Mouse (Mus musculus): ENCODE measurements around the gene Atxn7. TPM values are rescaled to one million over a fixed set of nuclear protein-coding genes. Genes with fewer than 3 reads are reported as not detected.
"Not testable (repeated sequence)": the region's sequence is repeated elsewhere in the genome, so short reads cannot be mapped to it uniquely, and the experiment has no call there.

Atxn7 gene
- 10 to 100 TPM; 16.7 to 17.9 TPM for total RNA-seq (2021)
- long read RNA-seq, experiment 1, partial matches to known transcripts = 2 of 3 reads
- long read RNA-seq, experiment 1, other reads (novel, unspliced or antisense) = 1 of 3 reads
- long read RNA-seq, experiment 2, partial matches to known transcripts = 2 of 6 reads
- long read RNA-seq, experiment 2, other reads (novel, unspliced or antisense) = 3 of 6 reads

- peak; percentile 60 to 66 for DNase-seq
- intact Hi-C loops (cut with DNase I) = loop anchor here (2.0 kb wide), 1 partner anchor 137 kb away; no protein-coding TSS in a partner anchor
Observed at GRCm38 (mm10) chr14:13961401-13962112, at the start of gene Atxn7, which contains the start of gene Thoc7. TSS of gene Atxn7 (plus strand) at chr14:13961440. TSS of gene Thoc7 (minus strand) at chr14:13961852.

- intact Hi-C loops (cut with DNase I) = loop anchor here (10.0 kb wide), 1 partner anchor 1340 kb away; no protein-coding TSS in a partner anchor
- DNase-seq = no peak
Observed at GRCm38 (mm10) chr14:13914387-13915082, 46.7 kb upstream of the Atxn7 start, which contains the start of gene Gm281. TSS of gene Gm281 (minus strand) at chr14:13914478.

- intact Hi-C loops (cut with DNase I) = loop anchor here (10.0 kb wide), 1 partner anchor 1340 kb away; no protein-coding TSS in a partner anchor
- no peak for DNase-seq
Observed at GRCm38 (mm10) chr14:13915207-13915606, 46.0 kb upstream of the Atxn7 start.

GRCm38 (mm10) chr14:13917208-13917607, 44.0 kb upstream of the Atxn7 start:
- no peak for DNase-seq
- intact Hi-C loops (cut with DNase I) = loop anchor here (1.0 to 10.0 kb wide), 2 partner anchors 561 to 1342 kb away; no protein-coding TSS in a partner anchor

GRCm38 (mm10) chr14:13917630-13918029, 43.6 kb upstream of the Atxn7 start:
- DNase-seq = peak; percentile 29 to 70
- intact Hi-C loops (cut with DNase I) = loop anchor here (1.0 to 10.0 kb wide), 2 partner anchors 561 to 1343 kb away; no protein-coding TSS in a partner anchor

- intact Hi-C loops (cut with DNase I) = no loop called here
- DNase-seq = no peak
Observed at GRCm38 (mm10) chr14:13933290-13934051, 27.8 kb upstream of the Atxn7 start.

GRCm38 (mm10) chr14:13934052-13934371, 27.2 kb upstream of the Atxn7 start:
- no peak for DNase-seq
- intact Hi-C loops (cut with DNase I) = no loop called here

- DNase-seq = no peak
- intact Hi-C loops (cut with DNase I) = no loop called here
Observed at GRCm38 (mm10) chr14:13944686-13945085, 16.6 kb upstream of the Atxn7 start.

GRCm38 (mm10) chr14:13948345-13948744, 12.9 kb upstream of the Atxn7 start:
- intact Hi-C loops (cut with DNase I) = no loop called here
- DNase-seq = no peak

GRCm38 (mm10) chr14:13950401-13950800, 10.8 kb upstream of the Atxn7 start:
- intact Hi-C loops (cut with DNase I) = no loop called here

GRCm38 (mm10) chr14:13952151-13952550, 9.1 kb upstream of the Atxn7 start:
- DNase-seq; intact Hi-C loops (cut with DNase I): not testable (repeated sequence)

More at GRCm38 (mm10) chr14:13950401-13950800, 10.8 kb upstream of the Atxn7 start:
- peak; percentile 23 to 25 for DNase-seq

GRCm38 (mm10) chr14:13960079-13960478, 1.2 kb upstream of the Atxn7 start:
- intact Hi-C loops (cut with DNase I) = loop anchor here (2.0 kb wide), 1 partner anchor 139 kb away; no protein-coding TSS in a partner anchor
- DNase-seq = peak; percentile 29 to 31

GRCm38 (mm10) chr14:13960482-13961325, 536 bp upstream of the Atxn7 start:
- DNase-seq = peak; percentile 75 to 76
- intact Hi-C loops (cut with DNase I) = loop anchor here (2.0 kb wide), 1 partner anchor 138 kb away; no protein-coding TSS in a partner anchor

GRCm38 (mm10) chr14:13962476-13962875, 1.2 kb downstream of the Atxn7 start:
- intact Hi-C loops (cut with DNase I) = no loop called here
- DNase-seq = no peak

GRCm38 (mm10) chr14:13963527-13963926, 2.3 kb downstream of the Atxn7 start:
- no peak for DNase-seq
- intact Hi-C loops (cut with DNase I) = no loop called here

- DNase-seq = no peak
- intact Hi-C loops (cut with DNase I) = no loop called here
Observed at GRCm38 (mm10) chr14:13967607-13968006, 6.4 kb downstream of the Atxn7 start.

GRCm38 (mm10) chr14:13968476-13968875, 7.2 kb downstream of the Atxn7 start:
- no peak for DNase-seq
- intact Hi-C loops (cut with DNase I) = no loop called here

GRCm38 (mm10) chr14:13970513-13970912, 9.3 kb downstream of the Atxn7 start:
- intact Hi-C loops (cut with DNase I) = no loop called here
- no peak for DNase-seq

- DNase-seq = no peak
- intact Hi-C loops (cut with DNase I) = no loop called here
Observed at GRCm38 (mm10) chr14:13971644-13972234, 10.5 kb downstream of the Atxn7 start.
